Mouse (Mus musculus) left cerebral cortex, postnatal 14 days (tissue): Measurements from ENCODE around the gene Boc. TPM values are rescaled to one million over a fixed set of nuclear protein-coding genes. Genes with fewer than 3 reads are reported as not detected.
"Not testable (repeated sequence)": the region's sequence is repeated elsewhere in the genome, so short reads cannot be mapped to it uniquely, and the experiment has no call there.

Experiments used
- DNase-seq, 2 experiments: peaks; one replicate each; pipeline ENCODE4 v3.0.0; 2021 to 2022; ENCODE audit warnings: low spot score in 2 of 2, mixed read lengths in 1 of 2
- intact Hi-C: fragments of 180-260 bp; cut with DNase I; formaldehyde crosslinking; loops from one replicate; pipeline ENCODE4 v1.15.1; 2025
- microRNA-seq, 2 experiments: library from miRNA; unstranded; fragments of <30 nt; microRNA quantifications; one replicate each; pipeline ENCODE4 v1.2.0; 2022
- total RNA-seq, 2 experiments: library from RNA; stranded (reverse); gene quantifications; 2 replicates each; pipeline ENCODE4 v1.2.3; 2021

Gene Boc
- total RNA-seq, 2 experiments from 2014 or later: 19.5 to 23.9 TPM

GRCm38 (mm10) chr16:44475281-44475680 lies 83.4 kb downstream of the Boc start:
- intact Hi-C loops: no loop called here
- DNase-seq: no peak

GRCm38 (mm10) chr16:44460922-44461321 lies 97.8 kb downstream of the Boc start:
- intact Hi-C loops: no loop called here
- DNase-seq: no peak

- intact Hi-C loops: no loop called here
- DNase-seq: no peak
These were observed 99.9 kb downstream of the Boc start for GRCm38 (mm10) chr16:44458826-44459225.

- intact Hi-C loops: no loop called here
- DNase-seq: no peak
These were observed 100.8 kb downstream of the Boc start for GRCm38 (mm10) chr16:44457858-44458257.

GRCm38 (mm10) chr16:44441913-44442312 lies 116.8 kb downstream of the Boc start:
- DNase-seq, intact Hi-C loops: not testable (repeated sequence)

- no peak for DNase-seq
- intact Hi-C loops: no loop called here
These were observed 123.2 kb downstream of the Boc start for GRCm38 (mm10) chr16:44435481-44435880.

Small RNAs within 50 kb of the gene (microRNA-seq; reads per million reads assigned to microRNA genes)
- gene Mir3081: 1.6 to 2.4 reads per million in 2 experiments

Other genes starting within 250 kb of the Boc start
- 10 to 100 TPM; 56.1 to 65.6 TPM for gene Sidt1, start 225.7 kb downstream of the Boc start, total RNA-seq
- 10 to 100 TPM; 13.8 to 16.4 TPM for gene Spice1, start 211.8 kb downstream of the Boc start, total RNA-seq
- gene Cfap44, start 164.1 kb downstream of the Boc start, total RNA-seq: 1 to 10 TPM; 4.1 to 5.8 TPM
- gene Nepro, start 165.4 kb upstream of the Boc start, total RNA-seq: 1 to 10 TPM; 4.0 to 4.5 TPM
- 10 to 100 TPM; 25.7 to 28.1 TPM for gene Gtpbp8, start 187.5 kb upstream of the Boc start, total RNA-seq
- under 1 TPM; 0.59 to 0.90 TPM for gene Cd200r1, start 206.8 kb upstream of the Boc start, total RNA-seq